Mouse (Mus musculus) lung, adult 2 months (tissue): ENCODE measurements at regions not wholly inside any gene's neighbourhood (a gene's known extent, or its start where the extent isn't known, plus 50 kb on each side); places are given as distances from the start of the nearest gene placed in this dataset.

Experiments
- CTCF ChIP-seq: fragments of 200-500 bp; IDR thresholded peaks from 2 replicates; pipeline ENCODE4 v1.5.1; 2011; ENCODE audit warnings: mild to moderate bottlenecking, low read length, control low read depth; ENCODE audit not compliant: insufficient read depth
- POLR2A ChIP-seq: fragments of 200-500 bp; IDR thresholded peaks from 2 replicates; pipeline ENCODE4 v1.6.1; 2011; ENCODE audit warnings: low read depth, mild to moderate bottlenecking, control low read depth, low read length, borderline replicate concordance; ENCODE audit errors: extremely low read depth

- TF ChIP-seq CTCF (no peak), POLR2A (no peak)
Observed at GRCm38 (mm10) chr8:115420536-115420935, 287.1 kb downstream of the Maf start.
